Mouse (Mus musculus): Measurements from ENCODE around the gene Fam193a. TPM values are rescaled to one million over a fixed set of nuclear protein-coding genes. Genes with fewer than 3 reads are reported as not detected.

Gene Fam193a
- polyA plus RNA-seq, 2 experiments from 2014 or later = 12.5 to 13.3 TPM

- peak; percentile 78 for ATAC-seq
These were observed 96.3 kb downstream of the Fam193a start for GRCm38 (mm10) chr5:34466079-34466478.

- no peak for ATAC-seq
These were observed 96.9 kb downstream of the Fam193a start for GRCm38 (mm10) chr5:34466648-34467047.

GRCm38 (mm10) chr5:34468039-34468775, 98.5 kb downstream of the Fam193a start:
- no peak for ATAC-seq

GRCm38 (mm10) chr5:34480926-34481325, 111.2 kb downstream of the Fam193a start:
- no peak for ATAC-seq

GRCm38 (mm10) chr5:34485731-34486130, 116.0 kb downstream of the Fam193a start:
- ATAC-seq = no peak

- ATAC-seq = no peak
These were observed 117.8 kb downstream of the Fam193a start for GRCm38 (mm10) chr5:34487320-34488090.

GRCm38 (mm10) chr5:34488741-34489417, 119.1 kb downstream of the Fam193a start:
- ATAC-seq = no peak

- no peak for ATAC-seq
These were observed 119.7 kb downstream of the Fam193a start for GRCm38 (mm10) chr5:34489418-34489787.

GRCm38 (mm10) chr5:34496745-34497144, 127.0 kb downstream of the Fam193a start:
- ATAC-seq = no peak

GRCm38 (mm10) chr5:34500886-34501285, 131.2 kb downstream of the Fam193a start:
- ATAC-seq = peak; percentile 47

GRCm38 (mm10) chr5:34501588-34501987, 131.9 kb downstream of the Fam193a start:
- peak; percentile 66 for ATAC-seq

GRCm38 (mm10) chr5:34502411-34502810, 132.7 kb downstream of the Fam193a start:
- ATAC-seq = no peak

GRCm38 (mm10) chr5:34502821-34503220, 133.1 kb downstream of the Fam193a start:
- ATAC-seq = no peak

GRCm38 (mm10) chr5:34512486-34512885, 142.8 kb downstream of the Fam193a start:
- no peak for ATAC-seq

GRCm38 (mm10) chr5:34513466-34514217, 143.9 kb downstream of the Fam193a start, which contains the start of gene Tnip2:
Gene Tnip2, minus strand, starts transcription at chr5:34513991.
- ATAC-seq = peak; percentile 89

- peak; percentile 55 for ATAC-seq
These were observed 144.5 kb downstream of the Fam193a start for GRCm38 (mm10) chr5:34514218-34514566.

- no peak for ATAC-seq
These were observed 145.4 kb downstream of the Fam193a start for GRCm38 (mm10) chr5:34515096-34515495.

- no peak for ATAC-seq
These were observed 148.2 kb downstream of the Fam193a start for GRCm38 (mm10) chr5:34517913-34518312.

- no peak for ATAC-seq
These were observed 149.7 kb downstream of the Fam193a start for GRCm38 (mm10) chr5:34519389-34519910.

- peak; percentile 64 for ATAC-seq
These were observed 150.9 kb downstream of the Fam193a start for GRCm38 (mm10) chr5:34520458-34521209.

GRCm38 (mm10) chr5:34521337-34521736, 151.6 kb downstream of the Fam193a start:
- no peak for ATAC-seq

All from activated CD4-positive, CD25-positive, alpha-beta regulatory T cell, adult 4 months (primary cell).